Mouse (Mus musculus): ENCODE measurements around the gene Med13l.
A peak's percentile ranks its signal among the peaks of the same experiment; 100 is the strongest.

The Med13l gene

GRCm38 (mm10) chr5:118560385-118561085 lies at the start of gene Med13l:
TSS of gene Med13l (plus strand) at chr5:118560679.
- peak; percentile 24 for DNase-seq (ENCODE audit: low read depth, low spot score)

DNA sequence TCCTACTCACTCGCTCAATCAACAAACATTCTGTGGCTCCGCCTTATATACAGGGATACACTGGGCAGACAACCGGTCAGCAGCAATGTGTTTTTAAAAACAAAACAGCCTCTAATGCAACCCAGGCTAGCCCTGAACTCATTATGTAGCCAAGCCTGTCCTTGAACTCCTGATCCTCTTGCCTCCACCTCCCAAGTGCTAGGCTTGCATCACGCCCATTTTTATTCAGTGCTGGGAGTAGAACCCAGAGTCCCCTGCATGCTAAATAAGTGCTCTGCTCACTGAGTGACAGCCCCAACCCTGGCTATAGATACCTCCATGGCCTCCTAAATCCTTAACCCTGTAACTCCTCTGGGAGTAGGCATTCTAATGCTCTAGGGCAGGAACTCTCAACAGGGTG lies 49.5 kb upstream of the Med13l start:
- peak; percentile 96 for DNase-seq (ENCODE audit: low read depth, low spot score)

GRCm38 (mm10) chr5:118513005-118513404 lies 47.5 kb upstream of the Med13l start:
- no peak for DNase-seq (ENCODE audit: low read depth, low spot score)

DNA sequence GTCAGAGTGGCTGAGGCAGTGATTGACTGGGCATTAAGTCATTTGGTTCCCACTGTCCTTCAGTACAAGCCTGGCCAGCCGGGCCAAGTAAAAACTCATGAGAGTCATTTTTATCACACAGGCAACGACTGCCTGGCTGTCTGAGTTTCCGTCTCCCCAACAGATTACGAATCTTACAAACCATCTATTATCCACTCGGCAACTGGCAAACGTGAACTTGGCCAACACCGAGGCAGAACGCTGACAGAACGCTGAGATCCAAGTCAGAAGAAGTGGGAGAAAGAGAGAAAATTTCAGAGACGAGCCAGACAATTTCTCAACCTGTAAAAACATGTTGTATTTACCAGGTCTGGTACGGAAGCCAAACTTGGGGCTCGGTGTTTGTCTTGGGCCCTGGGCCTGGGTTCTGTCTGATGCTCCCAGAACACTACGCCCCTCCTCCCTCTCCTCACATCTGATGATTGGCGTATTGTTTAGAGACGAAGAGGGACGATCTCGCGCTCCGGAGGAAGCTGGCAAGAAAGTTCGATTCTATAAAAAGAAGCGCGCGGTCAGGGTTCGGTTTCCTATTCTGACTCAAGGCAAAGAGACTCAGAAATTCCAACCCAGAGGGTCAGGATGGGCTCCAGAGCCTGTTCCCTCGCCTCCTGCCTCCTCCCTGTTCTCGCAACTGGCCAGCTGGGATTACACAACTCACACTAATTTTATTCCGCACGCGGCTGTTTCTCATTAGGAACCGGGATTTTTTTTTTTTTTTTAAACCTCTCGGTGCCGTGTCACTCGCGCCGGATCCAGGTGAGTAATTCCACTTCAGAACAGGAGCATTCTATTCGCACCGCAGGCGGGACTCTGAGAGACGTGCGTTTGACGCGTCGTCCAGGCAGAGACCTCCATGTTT lies 46.6 kb upstream of the Med13l start:
- peak; percentile 63 for DNase-seq (ENCODE audit: low read depth, low spot score)

DNA sequence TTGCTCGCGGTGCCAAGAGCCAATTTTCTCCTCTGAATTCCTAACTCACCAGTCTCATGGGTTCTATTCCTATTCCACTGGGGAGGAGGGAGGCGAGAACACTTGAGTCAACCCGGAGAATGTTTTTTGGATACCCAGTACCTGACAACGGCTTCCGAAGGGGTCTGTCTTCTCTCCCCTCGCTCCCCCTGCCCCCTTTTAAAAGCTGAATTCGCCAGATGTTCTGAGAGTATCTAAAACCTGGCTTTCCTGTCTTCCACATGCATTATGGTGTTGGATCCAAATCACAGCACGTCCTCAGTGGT lies 46.0 kb upstream of the Med13l start:
- DNase-seq (ENCODE audit: low read depth, low spot score) = no peak

DNA sequence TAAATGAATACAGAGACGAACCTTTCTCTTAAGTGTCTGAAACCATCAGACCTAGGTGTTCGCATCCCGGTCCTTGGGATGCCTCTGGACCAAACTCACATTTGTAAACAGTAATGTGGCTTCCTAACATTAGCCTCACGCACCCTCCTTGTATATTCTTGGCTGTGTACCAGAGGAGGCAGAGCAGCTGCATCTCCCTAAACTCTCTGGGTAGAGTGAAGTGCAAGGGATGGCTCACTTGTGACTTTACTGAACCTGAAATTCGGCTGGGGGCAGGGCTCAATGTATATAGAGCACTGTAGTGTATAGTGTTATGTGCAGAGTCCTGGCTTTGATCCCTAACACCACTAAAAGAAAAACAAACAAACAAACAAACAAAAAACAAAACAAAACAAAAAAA lies 45.6 kb upstream of the Med13l start:
- DNase-seq (ENCODE audit: low read depth, low spot score) = no peak

- DNase-seq (ENCODE audit: low read depth, low spot score) = no peak
Observed at GRCm38 (mm10) chr5:118515280-118515721, 45.2 kb upstream of the Med13l start.

- no peak for DNase-seq (ENCODE audit: low read depth, low spot score)
Observed at GRCm38 (mm10) chr5:118516066-118516465, 44.4 kb upstream of the Med13l start.

GRCm38 (mm10) chr5:118516470-118516869 lies 44.0 kb upstream of the Med13l start:
- DNase-seq (ENCODE audit: low read depth, low spot score) = peak; percentile 55

DNA sequence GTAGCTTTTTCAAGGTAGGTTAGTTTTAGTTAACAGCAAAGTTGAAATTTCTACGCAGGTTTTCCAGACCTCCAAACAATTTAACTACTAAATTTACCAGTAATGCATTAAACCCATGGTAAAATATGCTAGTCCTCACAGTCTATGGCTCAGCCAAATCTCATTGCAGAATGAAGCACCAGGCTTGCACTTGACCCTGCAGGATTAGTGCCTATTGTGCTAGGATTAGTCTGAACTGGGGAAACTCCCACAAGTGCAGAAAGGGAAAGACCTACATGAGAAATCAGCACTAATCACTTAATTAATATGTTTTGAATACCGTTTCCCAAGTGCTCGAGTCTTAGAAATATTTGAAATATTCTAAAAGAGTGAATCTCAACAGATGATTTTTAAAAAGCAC lies 40.0 kb upstream of the Med13l start:
- no peak for DNase-seq (ENCODE audit: low read depth, low spot score)

GRCm38 (mm10) chr5:118524400-118524799 lies 36.1 kb upstream of the Med13l start:
- DNase-seq (ENCODE audit: low read depth, low spot score) = no peak

DNA sequence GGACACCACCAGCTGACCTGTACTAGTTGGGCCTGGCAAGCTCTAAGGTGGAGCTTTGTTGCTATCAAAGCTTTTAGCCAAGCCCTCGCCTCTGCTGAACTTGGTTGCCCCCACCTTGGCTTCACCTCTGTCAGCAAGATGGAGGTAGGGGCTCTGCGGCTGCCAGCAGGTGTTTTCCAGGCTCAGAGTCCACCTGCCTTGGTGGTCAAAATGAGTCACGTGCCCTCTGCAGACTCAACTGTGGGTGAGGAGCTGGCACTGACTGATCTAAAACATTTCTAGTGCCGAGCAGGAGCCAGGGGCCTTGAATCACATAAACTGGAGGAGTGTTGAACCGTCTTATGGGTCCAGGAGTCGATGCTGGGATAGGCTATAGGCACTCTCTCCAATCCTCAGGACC lies 34.8 kb upstream of the Med13l start:
- DNase-seq (ENCODE audit: low read depth, low spot score) = no peak

- no peak for DNase-seq (ENCODE audit: low read depth, low spot score)
Observed at GRCm38 (mm10) chr5:118526504-118526903, 34.0 kb upstream of the Med13l start.

DNA sequence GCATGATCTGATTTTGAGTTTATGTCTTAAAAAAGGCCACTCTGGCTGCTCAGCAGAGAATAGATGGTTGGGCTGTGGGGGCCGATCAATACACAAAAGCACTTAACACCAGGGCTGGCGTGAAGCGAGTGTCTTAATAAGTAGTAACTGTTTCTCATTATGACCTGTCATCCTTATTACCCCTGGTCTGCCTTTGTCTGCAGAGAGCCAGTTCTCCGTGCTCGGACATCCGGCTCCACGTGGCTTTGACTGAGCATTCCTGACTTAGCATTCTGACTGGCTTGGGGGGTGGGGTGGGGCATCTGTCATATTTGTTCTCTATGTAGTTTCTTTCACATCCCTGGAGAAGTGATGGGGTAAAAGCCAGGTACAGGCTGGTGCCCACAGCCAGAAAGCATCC lies 31.2 kb upstream of the Med13l start:
- DNase-seq (ENCODE audit: low read depth, low spot score) = no peak

- DNase-seq (ENCODE audit: low read depth, low spot score) = no peak
Observed at GRCm38 (mm10) chr5:118532125-118532524, 28.4 kb upstream of the Med13l start.

GRCm38 (mm10) chr5:118532659-118533058 lies 27.8 kb upstream of the Med13l start:
- DNase-seq (ENCODE audit: low read depth, low spot score) = no peak

DNA sequence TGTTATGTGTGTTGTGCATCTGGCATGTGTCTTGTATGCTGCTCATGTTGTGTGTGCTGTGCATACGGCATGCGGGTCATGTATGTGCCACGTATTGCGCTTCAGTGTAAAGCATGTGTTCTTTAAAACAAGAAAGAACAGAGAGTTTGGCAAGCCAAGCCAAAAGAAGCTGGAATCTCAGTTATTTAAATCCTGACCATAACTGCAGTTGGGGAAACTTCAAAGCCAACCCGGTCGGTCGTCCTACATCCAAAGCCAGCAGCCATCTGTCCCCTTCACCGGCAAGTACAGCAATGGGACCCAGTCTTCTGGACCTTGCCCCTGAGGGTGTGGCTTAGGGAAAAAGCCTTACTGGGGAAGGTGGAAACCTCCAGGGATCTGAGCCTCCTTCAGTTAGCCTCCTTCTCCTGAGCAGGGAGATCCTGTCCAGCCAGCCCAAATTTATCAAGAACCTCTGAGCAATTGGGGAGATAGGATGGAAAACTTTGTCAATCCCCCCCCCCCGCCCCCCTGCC lies 26.0 kb upstream of the Med13l start:
- no peak for DNase-seq (ENCODE audit: low read depth, low spot score)

DNA sequence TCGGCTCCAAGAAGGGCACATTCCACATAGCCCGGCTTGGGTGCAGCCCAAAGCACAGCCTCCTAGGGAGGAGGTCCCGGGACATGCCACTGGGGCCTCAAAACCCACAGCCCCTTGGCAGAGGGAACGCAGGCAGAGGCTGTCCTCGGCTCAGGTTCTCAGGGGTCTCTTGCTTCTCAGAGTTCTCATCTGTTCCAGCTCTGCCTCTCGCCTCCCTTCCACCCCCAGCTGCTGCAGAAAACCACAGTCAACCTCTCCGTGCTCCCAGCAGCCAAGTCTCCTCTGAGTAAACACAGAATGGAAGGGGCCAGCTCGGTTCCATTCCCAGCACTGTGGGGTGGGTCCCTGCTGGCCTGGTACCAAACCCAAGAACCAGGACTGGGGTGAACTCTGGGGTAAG lies 25.3 kb upstream of the Med13l start:
- DNase-seq (ENCODE audit: low read depth, low spot score) = no peak

DNA sequence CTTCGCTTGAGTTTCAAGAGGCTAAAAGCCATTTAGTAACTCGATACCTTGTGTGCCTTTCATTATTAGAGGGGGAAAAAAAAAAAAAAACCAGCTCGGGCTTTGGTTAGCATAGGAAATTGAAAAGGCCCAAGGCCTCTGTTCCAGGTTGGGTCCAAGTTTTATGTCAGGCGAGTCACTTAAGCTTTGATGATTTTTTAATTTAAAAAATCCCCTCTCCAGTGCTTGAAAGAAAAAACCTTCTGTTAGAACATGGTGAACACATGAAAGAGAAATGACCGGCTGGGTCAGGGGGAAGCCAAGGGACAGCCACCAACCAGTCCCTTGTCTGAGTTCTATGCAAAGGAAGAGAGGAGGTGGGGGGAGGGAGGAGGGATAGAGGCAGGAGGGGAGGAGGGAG lies 22.0 kb upstream of the Med13l start:
- DNase-seq (ENCODE audit: low read depth, low spot score) = no peak

- DNase-seq (ENCODE audit: low read depth, low spot score) = no peak
Observed at GRCm38 (mm10) chr5:118543816-118544215, 16.7 kb upstream of the Med13l start.

GRCm38 (mm10) chr5:118550493-118550892 lies 10.0 kb upstream of the Med13l start:
- no peak for DNase-seq (ENCODE audit: low read depth, low spot score)

GRCm38 (mm10) chr5:118553290-118553689 lies 7.2 kb upstream of the Med13l start:
- no peak for DNase-seq (ENCODE audit: low read depth, low spot score)

- DNase-seq (ENCODE audit: low read depth, low spot score) = peak; percentile 81
Observed at GRCm38 (mm10) chr5:118555305-118555704, 5.2 kb upstream of the Med13l start.

All from ES-CJ7 (cell line).